Mouse (Mus musculus): ENCODE measurements at regions not wholly inside any gene's neighbourhood (a gene's known extent, or its start where the extent isn't known, plus 50 kb on each side); places are given as distances from the start of the nearest gene placed in this dataset.

DNA sequence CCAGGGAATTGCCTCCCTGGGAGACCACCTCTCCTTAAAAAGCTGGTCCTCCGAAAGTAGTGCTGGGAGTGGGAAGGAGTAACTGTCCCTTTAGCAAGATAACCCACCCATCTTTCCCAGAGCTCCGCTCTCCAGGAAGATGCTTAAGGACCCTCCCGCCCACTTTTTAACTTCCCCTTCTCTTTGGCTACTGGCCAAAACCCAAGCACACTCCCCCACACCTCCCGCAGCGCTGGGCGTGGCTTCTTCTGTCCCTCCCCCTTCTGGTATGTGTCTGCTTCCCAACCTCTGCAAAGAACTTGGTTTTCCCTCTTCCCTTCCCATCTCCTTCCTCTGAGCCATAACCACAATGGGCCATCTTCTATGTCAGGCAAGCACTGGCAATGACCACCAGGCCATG lies 85.4 kb downstream of the Rpap3 start:
- TF ChIP-seq CTCF (IDR thresholded peaks at IDR 0.05; ENCODE audit: low read depth) (no peak), EP300 (IDR thresholded peaks at IDR 0.05; ENCODE audit: low read depth) (no peak)

All from liver, embryonic 14.5 days (tissue).